Mouse (Mus musculus) megakaryocyte, embryonic 14.5 days (primary cell): Measurements from ENCODE around the gene Esr1.

ENCODE experiments used
- FLI1 ChIP-seq: IDR thresholded peaks from 2 replicates; pipeline ENCODE4 v1.6.1; 2012; ENCODE audit warnings: low read length, inconsistent platforms, mixed read lengths
- GATA1 ChIP-seq: IDR thresholded peaks from 3 replicates; pipeline ENCODE4 v1.6.1; 2012; ENCODE audit warnings: mixed read lengths, low read length, inconsistent platforms, borderline replicate concordance

- TF ChIP-seq GATA1 (no peak), FLI1 (no peak)
Observed at GRCm38 (mm10) chr10:4971586-4971985, 360.2 kb downstream of the Esr1 start.
